Mouse (Mus musculus): ENCODE measurements around the gene Dok3.

- TF ChIP-seq CTCF (conservative IDR thresholded peaks at IDR 0.05 in 1 of 2, IDR thresholded peaks at IDR 0.05 in 1 of 2; ENCODE audit: low read depth in 2 of 2, low read length in 2 of 2) (no peak), CHD1 (IDR thresholded peaks at IDR 0.05; ENCODE audit: low read depth, low read length) (no peak)
These were observed 40.7 kb upstream of the Dok3 start for GRCm38 (mm10) chr13:55569726-55570285.

Data from CH12.LX (cell line).